Mouse (Mus musculus): ENCODE results near the gene Mical1.

DNA sequence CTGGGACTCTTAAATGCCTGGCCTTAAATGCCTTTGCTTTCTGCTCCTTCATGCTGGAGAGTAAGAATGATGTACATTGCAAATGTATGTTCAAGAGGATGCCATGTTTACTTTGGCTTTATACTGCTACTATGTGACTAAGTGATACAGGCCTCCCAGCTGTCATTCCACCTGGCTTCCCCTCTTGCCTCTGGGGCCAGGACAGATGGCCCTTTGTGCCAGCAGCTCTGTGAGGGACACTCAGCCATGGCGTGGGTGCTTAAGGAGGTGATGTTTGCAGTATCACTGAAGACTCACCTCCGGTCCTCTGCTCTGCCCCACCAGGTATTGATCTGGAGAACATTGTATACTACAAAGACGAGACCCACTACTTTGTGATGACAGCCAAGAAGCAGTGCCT is 3.8 kb downstream of the Mical1 start:
- no peak for TF ChIP-seq CTCF (IDR thresholded peaks at IDR 0.05; ENCODE audit: extremely low read depth, insufficient read length, insufficient replicate concordance, low read depth, low read length)
- no peak for TF ChIP-seq POLR2A (IDR thresholded peaks at IDR 0.05; ENCODE audit: low read depth, low read length)
